Mouse (Mus musculus) 3T3-L1 (cell line): ENCODE results near the gene Mcu.

Source experiments
- DNase-seq: peaks from one replicate; pipeline ENCODE4 v3.0.0-alpha.2; 2015; ENCODE audit warnings: low read depth, low spot score

The Mcu gene

GRCm38 (mm10) chr10:59616522-59616921, at the start of gene Mcu:
Mcu (minus strand) TSS chr10:59616692.
- DNase-seq, result peak; percentile 95

DNA sequence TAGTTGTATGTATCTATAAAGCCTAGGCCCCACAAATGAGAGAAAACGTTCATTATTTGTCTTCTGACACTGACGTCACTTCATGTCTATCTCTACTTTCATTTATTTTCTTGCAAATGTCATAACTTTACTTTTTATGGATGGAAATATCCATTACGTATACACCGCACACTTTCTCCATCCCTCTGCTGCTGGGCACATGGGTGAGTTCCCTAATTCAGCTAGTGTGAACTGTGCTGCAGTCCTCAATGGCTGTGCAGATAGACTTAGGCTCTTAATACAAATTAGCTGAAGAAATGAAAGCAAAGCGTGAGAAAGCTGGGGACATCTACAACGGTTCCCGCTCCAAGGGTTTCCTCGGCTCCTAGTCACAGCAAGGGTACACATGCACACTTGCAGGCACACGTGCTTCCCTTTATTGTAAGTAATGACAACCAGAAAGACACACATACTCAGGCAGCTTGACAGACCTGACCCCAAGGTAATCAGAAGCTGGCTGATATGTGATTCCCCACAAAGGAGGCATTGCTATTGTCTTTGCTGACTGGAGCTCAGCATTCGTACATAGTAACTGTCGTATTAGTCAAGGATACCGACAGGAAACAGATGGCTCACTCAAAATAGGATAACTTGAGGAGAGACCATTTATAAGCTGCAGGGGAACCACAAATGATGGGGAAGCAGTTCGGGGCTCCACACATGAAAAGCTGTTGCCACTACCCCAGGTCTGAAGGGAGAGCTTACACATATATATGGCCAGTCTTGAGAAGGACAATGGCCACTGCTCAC, 49.2 kb upstream of the Mcu start:
- DNase-seq, result no peak

DNA sequence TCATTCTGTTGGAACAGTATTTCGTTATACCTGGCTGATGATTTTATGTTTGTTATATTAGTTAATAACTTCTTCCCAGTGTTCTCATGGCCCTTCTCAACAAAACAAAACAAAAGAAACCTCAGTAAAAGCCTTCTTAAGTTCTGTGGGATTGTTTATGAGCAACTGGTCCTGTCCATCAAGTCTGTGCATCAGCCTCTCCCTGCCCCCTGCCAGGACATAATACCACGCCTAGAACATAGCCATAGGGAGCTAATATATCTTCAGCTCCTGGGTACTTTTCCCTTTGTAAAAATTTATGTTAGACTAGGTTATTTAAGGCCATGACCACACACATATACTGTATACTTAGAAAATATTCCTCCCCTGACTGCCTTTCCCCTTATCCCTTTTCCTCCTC, 48.3 kb upstream of the Mcu start:
- DNase-seq, result no peak

- no peak for DNase-seq
Observed at GRCm38 (mm10) chr10:59656799-59657198, 40.3 kb upstream of the Mcu start.

GRCm38 (mm10) chr10:59646821-59647378, 30.4 kb upstream of the Mcu start:
- no peak for DNase-seq

DNA sequence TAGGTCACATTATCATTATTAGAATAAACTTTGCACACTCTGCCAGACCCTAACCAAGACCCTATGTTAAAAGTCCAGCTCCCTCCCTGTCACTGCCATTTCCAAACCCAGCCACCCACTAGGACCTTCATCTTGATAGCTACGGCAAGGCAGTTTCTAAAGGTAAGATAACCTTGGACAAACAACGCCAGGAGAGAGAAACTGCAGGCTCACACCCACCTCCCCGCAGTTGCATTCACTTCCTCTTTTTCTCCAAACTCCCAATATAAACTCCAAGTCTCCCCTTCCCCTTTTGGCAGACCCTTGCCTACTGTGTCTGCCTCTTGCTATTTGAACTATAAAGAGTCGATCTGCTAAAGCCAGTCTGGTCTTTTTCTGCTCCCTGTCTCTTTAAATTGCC, 28.7 kb upstream of the Mcu start:
- no peak for DNase-seq

DNA sequence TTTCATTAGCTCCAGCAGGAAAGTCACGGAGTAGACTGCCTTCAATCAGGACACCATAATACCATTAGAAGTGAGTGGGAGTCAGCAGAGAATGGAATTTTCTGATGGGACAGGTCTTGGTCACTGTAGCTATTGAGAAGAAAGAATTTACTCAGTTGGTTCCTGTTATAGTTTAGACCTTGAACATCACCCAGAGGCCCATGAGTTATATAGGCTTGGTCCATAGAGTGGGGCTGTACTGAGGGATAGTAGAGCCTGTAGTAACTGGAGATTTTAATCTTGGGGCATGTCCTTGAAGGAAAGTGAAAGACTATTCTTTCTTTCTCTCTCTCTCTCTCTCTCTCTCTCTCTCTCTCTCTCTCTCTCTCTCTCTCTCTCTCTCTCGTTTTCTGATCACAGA, 28.2 kb upstream of the Mcu start:
- no peak for DNase-seq

- DNase-seq, result no peak
Observed at GRCm38 (mm10) chr10:59643645-59644044, 27.2 kb upstream of the Mcu start.

- DNase-seq, result peak; percentile 87
Observed at GRCm38 (mm10) chr10:59642659-59643377, 26.3 kb upstream of the Mcu start.

GRCm38 (mm10) chr10:59638576-59638975, 22.1 kb upstream of the Mcu start:
- peak; percentile 89 for DNase-seq

GRCm38 (mm10) chr10:59637596-59638124, 21.2 kb upstream of the Mcu start:
- DNase-seq, result peak; percentile 64

GRCm38 (mm10) chr10:59636751-59637533, 20.4 kb upstream of the Mcu start:
- DNase-seq, result peak; percentile 37

DNA sequence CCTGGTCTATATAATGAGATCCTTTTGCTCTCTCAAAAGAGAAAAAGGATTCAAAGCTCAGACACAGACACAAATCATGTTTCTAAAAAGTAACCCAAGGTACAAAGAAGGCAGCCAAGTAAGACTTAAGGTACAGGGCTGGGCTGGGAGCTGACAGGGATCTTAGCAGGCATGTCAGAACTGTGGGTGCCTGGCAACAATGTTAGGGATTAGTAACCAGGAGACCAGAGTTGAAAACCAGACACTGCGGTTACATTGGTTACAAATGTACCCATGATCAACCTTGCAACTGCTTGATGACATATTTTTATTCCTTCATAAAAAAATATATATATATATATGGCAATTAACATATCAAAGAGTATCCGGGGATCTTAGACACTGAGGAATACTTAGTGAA, 19.6 kb upstream of the Mcu start:
- DNase-seq, result no peak

DNA sequence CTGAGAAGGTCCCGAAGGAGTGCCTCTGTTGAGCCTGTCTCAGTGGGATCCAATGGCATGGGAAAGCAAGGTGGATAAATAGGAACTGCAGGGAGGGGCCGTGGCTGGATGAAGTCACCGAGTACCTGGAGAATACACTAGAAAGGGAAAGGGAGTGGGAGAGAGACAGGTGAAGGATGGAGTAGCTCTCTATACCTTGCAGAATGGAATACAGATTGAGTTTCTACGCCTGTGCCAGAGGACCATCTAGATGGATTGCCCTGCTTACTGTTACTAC, 13.0 kb upstream of the Mcu start:
- no peak for DNase-seq

- DNase-seq, result no peak
Observed at GRCm38 (mm10) chr10:59628641-59629505, 12.4 kb upstream of the Mcu start.

- DNase-seq, result no peak
Observed at GRCm38 (mm10) chr10:59623496-59623895, 7.0 kb upstream of the Mcu start.

- DNase-seq, result no peak
Observed at GRCm38 (mm10) chr10:59621355-59621754, 4.9 kb upstream of the Mcu start.

DNA sequence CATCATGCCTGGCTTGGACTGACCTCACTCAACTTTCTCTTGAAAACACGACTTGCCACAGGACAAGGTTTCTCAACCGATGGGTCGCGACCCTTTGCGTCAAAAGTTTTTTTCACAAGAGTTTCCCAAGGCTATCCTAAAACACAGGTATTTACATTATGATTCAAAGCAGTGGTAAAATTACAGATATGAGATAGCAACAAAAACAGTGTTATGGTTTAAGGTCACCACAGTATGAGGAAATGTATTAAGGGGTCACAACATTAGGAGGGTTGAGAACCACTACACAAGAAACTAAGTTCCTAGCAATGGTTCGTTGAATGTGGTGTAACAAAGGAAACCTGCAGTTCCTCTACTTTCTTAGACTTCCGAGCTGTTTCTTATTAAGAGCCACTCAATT, 1.3 kb upstream of the Mcu start:
- no peak for DNase-seq

DNA sequence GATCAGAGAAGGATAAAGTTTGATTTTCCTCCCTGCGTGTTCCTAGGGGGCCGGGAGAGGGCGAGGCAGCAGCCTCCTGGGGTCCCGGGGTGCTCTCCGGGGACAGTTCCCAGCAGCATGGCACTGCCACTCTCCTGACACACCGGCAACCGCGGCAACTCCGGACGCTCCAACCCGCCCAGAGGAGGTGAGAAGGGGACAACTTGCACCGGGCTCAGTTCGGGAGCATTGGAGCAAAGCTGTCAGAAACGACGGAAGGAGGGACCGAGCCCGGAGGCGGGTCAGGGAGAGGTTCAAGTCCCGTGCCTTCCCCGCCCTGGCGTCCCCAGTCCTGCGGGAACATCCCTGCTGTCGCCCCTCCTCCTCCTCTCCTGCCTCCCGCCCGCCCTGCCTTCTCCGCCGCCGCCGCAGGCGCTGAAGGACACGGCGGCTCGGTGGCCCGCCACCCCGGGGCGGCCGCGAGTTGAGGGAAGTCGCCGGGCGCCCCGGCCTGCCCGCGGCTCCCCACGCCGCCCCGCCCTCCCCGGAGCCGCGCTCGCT, 441 bp downstream of the Mcu start, which contains the start of gene Gm10322:
Gene Gm10322 (plus strand): TSS at position 83 of the 540 bp plus-strand sequence.
- DNase-seq, result peak; percentile 77

DNA sequence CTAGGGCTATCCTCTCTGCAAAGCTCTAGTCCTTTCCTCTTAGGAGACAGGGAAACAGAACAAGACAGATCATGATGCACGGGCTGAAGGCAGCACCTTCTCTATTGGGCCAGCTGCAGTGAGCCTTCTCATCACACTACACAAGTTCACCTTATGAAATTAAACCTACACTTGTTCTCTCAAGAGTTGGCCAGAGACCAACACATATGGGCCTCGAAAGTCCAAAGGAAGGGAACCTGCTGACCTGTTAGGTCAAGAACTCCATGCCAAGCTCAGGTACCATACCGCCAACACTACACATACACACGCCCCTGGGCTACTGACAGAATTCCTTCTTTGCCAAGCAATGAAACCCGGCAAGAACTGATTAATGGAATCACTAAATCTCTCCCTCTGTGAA, 1.1 kb downstream of the Mcu start:
- DNase-seq, result peak; percentile 31

- no peak for DNase-seq
Observed at GRCm38 (mm10) chr10:59614141-59614540, 2.4 kb downstream of the Mcu start.
